Mouse (Mus musculus) CH12.LX (cell line): Measurements from ENCODE around the gene Scfd2.

Experiments used
- MAFK ChIP-seq: IDR thresholded peaks from 2 replicates; pipeline ENCODE4 v1.6.1; 2011; ENCODE audit warnings: low read length, improper control_type of control experiment; ENCODE audit not compliant: insufficient replicate concordance
- MYC ChIP-seq: IDR thresholded peaks from 2 replicates; pipeline ENCODE4 v1.6.1; 2011; ENCODE audit warnings: low read depth, mild to moderate bottlenecking, improper control_type of control experiment, low read length

- TF ChIP-seq MYC (no peak), MAFK (no peak)
Measured at GRCm38 (mm10) chr5:74473117-74473516, 58.4 kb downstream of the Scfd2 start.
